ENCODE assay signal across 11 mouse cellular contexts in the genomic region with DNA sequence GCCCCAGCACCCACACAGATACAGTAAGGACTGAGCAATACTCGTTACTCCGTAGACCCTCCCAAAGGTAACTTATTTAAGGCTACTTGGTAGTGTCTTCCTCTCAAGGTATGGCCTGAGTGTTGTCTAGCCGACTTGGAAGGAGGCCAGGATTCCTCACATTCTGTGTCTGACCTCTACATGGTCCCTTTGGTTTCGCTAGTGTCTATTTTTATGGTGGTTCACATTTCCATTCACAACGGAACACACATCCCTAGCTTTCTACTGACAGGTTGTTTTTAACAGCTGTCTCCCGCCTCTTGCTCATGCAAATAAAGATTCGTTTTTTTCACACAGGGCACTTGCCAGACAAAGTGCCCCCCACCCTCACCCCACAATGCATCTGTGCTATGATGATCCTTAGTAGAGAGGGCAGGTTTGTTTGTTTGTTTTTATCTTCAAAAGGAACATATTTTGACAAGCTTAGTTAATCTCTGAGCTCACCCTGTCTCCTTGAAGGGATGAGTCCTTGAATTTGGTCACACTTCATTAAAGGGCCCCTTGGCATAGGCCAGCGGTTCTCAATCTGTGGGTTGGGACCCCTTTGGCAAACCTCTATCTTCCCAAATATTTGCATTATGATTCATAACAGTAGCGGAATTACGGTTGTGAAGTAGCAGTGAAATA. TPM values are rescaled to one million over a fixed set of nuclear protein-coding genes. Genes with fewer than 3 reads are reported as not detected.
DNase-seq lines count a peak whose midpoint lies in the region; ATAC-seq and TF ChIP-seq lines count a peak whose summit lies in the region.
"Had no signal": no experiment of that assay in that cellular context is flagged by ENCODE, and none has a peak within 500 bp of the region (broad histone marks: within the 10 kb centered on the region; RNA-seq: fewer than 3 reads in every experiment).

No protein-coding gene starts in this region.

- H3K27ac ChIP-seq in heart, embryonic 16.5 days (ENCODE audit: low read length) = peak overlapping the region; percentile 73
- H3K27ac ChIP-seq: forebrain, embryonic 12.5 days; liver, embryonic 13.5 days had no signal

- 22% methylated on average over 10 of the region's 10 CpGs for WGBS in heart, embryonic 16.5 days

- peaks cover 22% of the 10 kb centered on the region for H3K4me1 ChIP-seq in heart, embryonic 16.5 days (ENCODE audit: control insufficient read depth, insufficient read depth, low read length)

- no peaks in the 10 kb centered on the region for H3K79me2 ChIP-seq in C2C12 (ENCODE audit: control insufficient read depth, insufficient read depth)

- peak overlapping the region; percentile 38; the same call in 1 of the 2 replicates for H3K9ac ChIP-seq in heart, embryonic 16.5 days (ENCODE audit: low read length)
- H3K9ac ChIP-seq: forebrain, embryonic 12.5 days; liver, embryonic 13.5 days had no signal

- H3K4me2 ChIP-seq in heart, embryonic 16.5 days (ENCODE audit: low read depth, low read length) = peak overlapping the region; percentile 19
- H3K4me2 ChIP-seq: forebrain, embryonic 12.5 days; liver, embryonic 13.5 days had no signal

- no peaks in the 10 kb centered on the region for H3K79me3 ChIP-seq in C2C12 (ENCODE audit: low read depth)

- ATAC-seq in heart, embryonic 16.5 days (replicated peaks; ENCODE audit: extremely low read depth, insufficient read depth, low FRiP score) = peak; percentile 37
- no peak for ATAC-seq in CD4-positive, CD25-positive, alpha-beta regulatory T cell, adult 4 months

- DNase-seq in kidney, adult 9 months = peak; percentile 19
- no peak for DNase-seq in kidney, adult 8-10 months
- DNase-seq in mesoderm, embryonic 11.5 days (ENCODE audit: low read depth, low spot score) = peak; percentile 51
- no peak for DNase-seq in embryo, embryonic 10.5 days (ENCODE audit: low spot score)
- DNase-seq in layer of hippocampus, adult 8-10 months (ENCODE audit: low spot score in 2 of 2) = no peak
- DNase-seq: liver, embryonic 13.5 days; right cerebral cortex, postnatal 4 days had no signal

- no peaks in the 10 kb centered on the region for H3K36me3 ChIP-seq in C2C12 (ENCODE audit: control insufficient read depth, insufficient read depth)
- no peaks in the 10 kb centered on the region for H3K36me3 ChIP-seq in heart, embryonic 16.5 days (ENCODE audit: control insufficient read depth, insufficient read depth)
- H3K36me3 ChIP-seq: forebrain, embryonic 12.5 days; liver, embryonic 13.5 days had no signal

- TF ChIP-seq CTCF in C2C12 (IDR thresholded peaks at IDR 0.05; ENCODE audit: control insufficient read depth, insufficient read depth, insufficient read length) = no peak

- no peak overlapping the region for H3ac ChIP-seq in C2C12 (ENCODE audit: control insufficient read depth, insufficient read length, low read depth)

- H3K27me3 ChIP-seq in C2C12 (ENCODE audit: control insufficient read depth, insufficient read depth, insufficient read length) = no peaks in the 10 kb centered on the region
- H3K27me3 ChIP-seq in heart, embryonic 16.5 days (ENCODE audit: control insufficient read depth, insufficient read depth, low read length) = no peaks in the 10 kb centered on the region
- H3K27me3 ChIP-seq: forebrain, embryonic 12.5 days; liver, embryonic 13.5 days had no signal

- H3K4me3 ChIP-seq in C2C12 (ENCODE audit: insufficient read depth, poor library complexity, severe bottlenecking) = no peak overlapping the region
- no peak overlapping the region for H3K4me3 ChIP-seq in heart, embryonic 16.5 days (ENCODE audit: low read length)
- H3K4me3 ChIP-seq: forebrain, embryonic 12.5 days; liver, embryonic 13.5 days had no signal

- H3K9me3 ChIP-seq in heart, embryonic 16.5 days (replicated peaks; ENCODE audit: control insufficient read depth, low read length) = no peaks in the 10 kb centered on the region
- H3K9me3 ChIP-seq: forebrain, embryonic 12.5 days; liver, embryonic 13.5 days had no signal

TF ChIP-seq in C2C12, 6 proteins besides CTCF, POLR2A, EP300 and RAD21:
- TF ChIP-seq MYOD1 (IDR thresholded peaks at IDR 0.05; ENCODE audit: control insufficient read depth, insufficient read length, low read depth) (peak; percentile 26), MAX (IDR thresholded peaks at IDR 0.05) (no peak), FOSL1 (IDR thresholded peaks at IDR 0.05; ENCODE audit: insufficient read depth, low read length, poor library complexity, severe bottlenecking) (no peak), CEBPB (IDR thresholded peaks at IDR 0.05; ENCODE audit: low read depth) (no peak)
TF ChIP-seq in C2C12: peak in this region for 1.

RNA-seq across cellular contexts. Expression of a gene that starts 52.7 kb away (rescaled TPM):
- polyA plus RNA-seq in C2C12 (2012; fragmentation: generic; extraction: Trizol) = 111 TPM
- 27.4 and 27.6 TPM in 2 replicates for polyA plus RNA-seq in heart, embryonic 16.5 days (2015; fragmentation: Nextera tagmentation; extraction: Ambion mirVana)
- 1 to 10 TPM; 5.8 to 9.9 TPM for polyA plus RNA-seq in CD4-positive, CD25-positive, alpha-beta regulatory T cell, adult 4 months (2017; shearing (Covaris generic))
- 10 to 100 TPM; 18.7 to 22.0 (median 20.2) TPM for total RNA-seq in layer of hippocampus, adult 8-10 months (2022)

Comparison
In these comparisons a context has a peak if more than half of its experiments do, and no peak if none do; other contexts are left out.
1. DNase-seq: peak in kidney, adult 9 months (single experiment) and mesoderm, embryonic 11.5 days (single experiment); none in kidney, adult 8-10 months (0 of 2), embryo, embryonic 10.5 days (single experiment) and layer of hippocampus, adult 8-10 months (0 of 2).